Mouse (Mus musculus) embryonic facial prominence, embryonic 14.5 days (tissue): Measurements from ENCODE around the gene G430095P16Rik. TPM values are rescaled to one million over a fixed set of nuclear protein-coding genes. Genes with fewer than 3 reads are reported as not detected.

ENCODE experiments used
- ATAC-seq: fragments of 200-750 bp; cut with Nextera tagmentation; 2 replicates; pipeline ENCODE4 v1.8.0; 2017; ENCODE audit warnings: low read depth, moderate number of reproducible peaks, moderate TSS enrichment
- DNase-seq: peaks from one replicate; pipeline ENCODE4 v3.0.0-alpha.2; 2015; ENCODE audit warnings: low spot score
- H3K27ac ChIP-seq: fragments of 300-500 bp; sonication (generic); replicated peaks from 2 replicates; pipeline ENCODE4 v1.5.1; 2014; ENCODE audit warnings: low read depth, mild to moderate bottlenecking, low read length, moderate library complexity
- H3K27me3 ChIP-seq: fragments of 300-500 bp; sonication (generic); replicated peaks from 2 replicates; pipeline ENCODE4 v1.6.1; 2014; ENCODE audit warnings: low read length; ENCODE audit not compliant: control insufficient read depth, insufficient read depth
- H3K36me3 ChIP-seq: fragments of 300-500 bp; sonication (generic); 2 replicates; pipeline ENCODE4 v1.6.1; 2014; ENCODE audit warnings: low read length, mixed read lengths; ENCODE audit not compliant: control insufficient read depth, insufficient read depth
- H3K4me1 ChIP-seq: fragments of 300-500 bp; sonication (generic); 2 replicates; pipeline ENCODE4 v1.6.1; 2014; ENCODE audit warnings: antibody characterized with exemption, low read length; ENCODE audit not compliant: control insufficient read depth, insufficient read depth
- H3K4me2 ChIP-seq: fragments of 300-500 bp; sonication (generic); 2 replicates; pipeline ENCODE4 v1.6.1; 2014; ENCODE audit warnings: low read depth, mild to moderate bottlenecking, low read length, moderate library complexity, mixed read lengths
- H3K4me3 ChIP-seq: fragments of 300-500 bp; sonication (generic); 2 replicates; pipeline ENCODE4 v1.5.1; 2014; ENCODE audit warnings: low read depth, mild to moderate bottlenecking, low read length
- H3K9ac ChIP-seq: fragments of 300-500 bp; sonication (generic); 2 replicates; pipeline ENCODE4 v1.6.1; 2014; ENCODE audit warnings: low read depth, mild to moderate bottlenecking, low read length, moderate library complexity, mixed read lengths
- H3K9me3 ChIP-seq: fragments of 300-500 bp; sonication (generic); 2 replicates; pipeline ENCODE4 v1.6.1; 2016; ENCODE audit warnings: low read length; ENCODE audit not compliant: control insufficient read depth
- WGBS: fragments of 180-500 bp; shearing (Covaris S2); extraction: QIAGEN DNeasy Blood & Tissue Kit; methylation state at CpG from one replicate; pipeline ENCODE4 v1.1.7; 2014; 5-methylcytosine and 5-hydroxymethylcytosine counted together
- polyA plus RNA-seq: library from polyadenylated mRNA; unstranded; fragments of >200 nt; fragmentation: Nextera tagmentation; extraction: Ambion mirVana; gene quantifications from 2 replicates; pipeline ENCODE4 v1.2.1, GENCODE M21; 2014

Gene G430095P16Rik
- polyA plus RNA-seq, 1 experiment from 2014 or later = 2.7 TPM

- 0 out of 2 replicates have a peak within 1 kb of the TSS, but pooled peaks have one; percentile 34 for H3K9ac ChIP-seq
- no peaks in the 10 kb centered on the region for H3K9me3 ChIP-seq
- peak within 1 kb of the TSS; percentile 29; the same call in 1 of the 2 replicates for H3K27ac ChIP-seq
- H3K36me3 ChIP-seq = peaks cover 39% of the 10 kb centered on the region
- peak within 1 kb of the TSS; percentile 16; the same call in 1 of the 2 replicates for H3K4me2 ChIP-seq
- WGBS = 15% methylated on average over 26 of the region's 34 CpGs
- H3K4me3 ChIP-seq = peak within 1 kb of the TSS; percentile 22
- ATAC-seq = 0 out of 2 replicates have a peak, but pooled peaks have one; percentile 13
- H3K4me1 ChIP-seq = peaks cover 10% of the 10 kb centered on the region
- peaks cover 45% of the 10 kb centered on the region for H3K27me3 ChIP-seq
- DNase-seq = no peak
Measured at GRCm38 (mm10) chr8:84700941-84701911, 21.6 kb upstream of the G430095P16Rik start, which contains the start of gene Lyl1. Gene Lyl1, plus strand, starts transcription at chr8:84701457.

- WGBS = 78% methylated on average over 9 of the region's 9 CpGs
- Histone ChIP-seq H3K27ac (no peak overlapping the region), H3K4me1 (peaks cover 22% of the 10 kb centered on the region), H3K9me3 (no peaks in the 10 kb centered on the region), H3K4me3 (0 out of 2 replicates have a peak overlapping the region, but pooled peaks have one; percentile 22), H3K9ac (no peak overlapping the region), H3K36me3 (peaks cover 34% of the 10 kb centered on the region), H3K27me3 (peaks cover 59% of the 10 kb centered on the region), H3K4me2 (peak overlapping the region; percentile 16; the same call in 1 of the 2 replicates)
- ATAC-seq (no peak), DNase-seq (no peak)
Measured at GRCm38 (mm10) chr8:84702561-84702960, 20.2 kb upstream of the G430095P16Rik start.

GRCm38 (mm10) chr8:84702963-84703465, 19.8 kb upstream of the G430095P16Rik start:
- WGBS = 88% methylated on average over 6 of the region's 6 CpGs
- Histone ChIP-seq H3K27me3 (peaks cover 63% of the 10 kb centered on the region), H3K4me3 (no peak overlapping the region), H3K36me3 (peaks cover 34% of the 10 kb centered on the region), H3K4me1 (peaks cover 27% of the 10 kb centered on the region), H3K9me3 (no peaks in the 10 kb centered on the region), H3K27ac (no peak overlapping the region), H3K4me2 (peak overlapping the region; percentile 16; the same call in 1 of the 2 replicates), H3K9ac (no peak overlapping the region)
- no peak for DNase-seq
- ATAC-seq = no peak

- Histone ChIP-seq H3K4me2 (peak overlapping the region; percentile 33; the same call in 1 of the 2 replicates), H3K4me3 (peak overlapping the region; percentile 18), H3K9me3 (no peaks in the 10 kb centered on the region), H3K36me3 (peaks cover 33% of the 10 kb centered on the region), H3K9ac (peak overlapping the region; percentile 30; the same call in 1 of the 2 replicates), H3K27me3 (peaks cover 69% of the 10 kb centered on the region), H3K4me1 (peaks cover 30% of the 10 kb centered on the region), H3K27ac (0 out of 2 replicates have a peak overlapping the region, but pooled peaks have one; percentile 1)
- DNase-seq (no peak), ATAC-seq (no peak)
- WGBS = 15% methylated on average over 30 of the region's 38 CpGs
Measured at GRCm38 (mm10) chr8:84703466-84704249, 19.1 kb upstream of the G430095P16Rik start.

GRCm38 (mm10) chr8:84704356-84704755, 18.5 kb upstream of the G430095P16Rik start:
- 6% methylated on average over 16 of the region's 16 CpGs for WGBS
- H3K4me3 ChIP-seq = peak overlapping the region; percentile 18; the same call in 1 of the 2 replicates
- peaks cover 37% of the 10 kb centered on the region for H3K4me1 ChIP-seq
- ATAC-seq = peak; percentile 44; the same call in 1 of the 2 replicates
- no peaks in the 10 kb centered on the region for H3K9me3 ChIP-seq
- H3K36me3 ChIP-seq = peaks cover 30% of the 10 kb centered on the region
- H3K27me3 ChIP-seq = peaks cover 71% of the 10 kb centered on the region
- peak overlapping the region; percentile 43 for H3K4me2 ChIP-seq
- peak; percentile 82 for DNase-seq
- 0 out of 2 replicates have a peak overlapping the region, but pooled peaks have one; percentile 1 for H3K27ac ChIP-seq
- no peak overlapping the region for H3K9ac ChIP-seq

GRCm38 (mm10) chr8:84704867-84705831, 17.7 kb upstream of the G430095P16Rik start:
- Histone ChIP-seq H3K36me3 (peaks cover 27% of the 10 kb centered on the region), H3K4me2 (peak overlapping the region; percentile 43), H3K4me3 (peak overlapping the region; percentile 24), H3K27ac (0 out of 2 replicates have a peak overlapping the region, but pooled peaks have one; percentile 15), H3K9me3 (no peaks in the 10 kb centered on the region), H3K27me3 (peaks cover 71% of the 10 kb centered on the region), H3K4me1 (peaks cover 41% of the 10 kb centered on the region), H3K9ac (peak overlapping the region; percentile 54; the same call in 1 of the 2 replicates)
- ATAC-seq (no peak), DNase-seq (peak; percentile 39)
- 9% methylated on average over 54 of the region's 61 CpGs for WGBS

- ATAC-seq = no peak
- Histone ChIP-seq H3K9ac (0 out of 2 replicates have a peak overlapping the region, but pooled peaks have one; percentile 54), H3K4me2 (peak overlapping the region; percentile 43), H3K27ac (no peak overlapping the region), H3K27me3 (peaks cover 71% of the 10 kb centered on the region), H3K36me3 (peaks cover 30% of the 10 kb centered on the region), H3K4me3 (0 out of 2 replicates have a peak overlapping the region, but pooled peaks have one; percentile 24), H3K9me3 (no peaks in the 10 kb centered on the region), H3K4me1 (peaks cover 41% of the 10 kb centered on the region)
- no peak for DNase-seq
- WGBS = 18% methylated on average over 12 of the region's 12 CpGs
Measured at GRCm38 (mm10) chr8:84705960-84706359, 16.8 kb upstream of the G430095P16Rik start.
